Mouse (Mus musculus): ENCODE measurements at regions not wholly inside any gene's neighbourhood (a gene's known extent, or its start where the extent isn't known, plus 50 kb on each side); places are given as distances from the start of the nearest gene placed in this dataset.

DNA sequence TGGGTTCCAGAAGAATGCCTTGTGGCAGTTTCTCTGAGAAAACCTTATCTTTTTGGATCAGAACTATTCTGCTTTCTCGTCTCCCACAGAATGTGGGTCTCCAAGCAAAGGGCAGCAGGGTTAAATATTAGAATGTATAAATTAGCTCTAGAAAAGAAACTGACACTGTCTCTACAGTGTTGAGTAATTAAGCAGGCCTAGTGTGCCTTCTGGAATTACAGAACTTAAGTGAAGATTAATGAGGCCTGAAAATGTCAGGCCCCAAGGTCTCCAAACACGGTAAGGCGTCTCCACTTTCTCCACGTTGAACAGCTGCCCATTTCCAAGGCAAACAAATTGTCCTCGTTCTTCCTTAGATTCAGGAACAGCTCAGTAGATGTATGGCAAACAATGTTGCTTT lies 66.5 kb upstream of the Tyrp1 start:
- no peaks in the 10 kb centered on the region for H3K9me3 ChIP-seq (ENCODE audit: low read length)
- DNase-seq (ENCODE audit: low spot score) (no peak), ATAC-seq (no peak)
- no peaks in the 10 kb centered on the region for H3K4me1 ChIP-seq (ENCODE audit: insufficient read depth, low read length)
- no peaks in the 10 kb centered on the region for H3K27me3 ChIP-seq (ENCODE audit: insufficient read depth, low read length)
- TF ChIP-seq CTCF (IDR thresholded peaks at IDR 0.05; ENCODE audit: low read depth), result no peak
- WGBS, result 61% methylated on average over 5 of the region's 5 CpGs
- no peak overlapping the region for H3K9ac ChIP-seq (replicated peaks; ENCODE audit: low read length)
- H3K27ac ChIP-seq, result no peak overlapping the region
- no peak overlapping the region for H3K4me2 ChIP-seq (ENCODE audit: low read depth, low read length)
- H3K36me3 ChIP-seq (ENCODE audit: insufficient read depth, low read length), result no peaks in the 10 kb centered on the region
- no peak overlapping the region for H3K4me3 ChIP-seq (ENCODE audit: low read length)
